Mouse (Mus musculus) bone marrow macrophage, adult 2 months (primary cell): ENCODE results near the gene Tmem25.

Source experiments
- CTCF ChIP-seq: IDR thresholded peaks from 2 replicates; pipeline ENCODE4 v1.5.1; 2012; ENCODE audit warnings: low read depth, mild to moderate bottlenecking, low read length, moderate library complexity
- POLR2A ChIP-seq: IDR thresholded peaks from 2 replicates; pipeline ENCODE4 v1.6.1; 2012; ENCODE audit warnings: mild to moderate bottlenecking, low read depth, low read length, borderline replicate concordance

GRCm38 (mm10) chr9:44828944-44829343 lies 29.8 kb upstream of the Tmem25 start:
- TF ChIP-seq POLR2A (no peak), CTCF (no peak)
